In genomic region chr2:128370821-128371220, GRCm38 (mm10) we compare ENCODE assay signal across 21 mouse cellular contexts.
"Had no signal": no experiment of that assay in that cellular context is flagged by ENCODE, and none has a peak within 500 bp of the region (broad histone marks: within the 10 kb centered on the region; RNA-seq: fewer than 3 reads in every experiment).

No protein-coding gene starts in this region.

- ATAC-seq: intestine, embryonic 16.5 days; liver, postnatal 0 days had no signal

- H3K4me3 ChIP-seq: limb, embryonic 12.5 days; limb, embryonic 15.5 days; neural tube, embryonic 12.5 days; neural tube, embryonic 15.5 days had no signal

- H3K9me3 ChIP-seq: limb, embryonic 15.5 days; neural tube, embryonic 12.5 days; neural tube, embryonic 15.5 days had no signal

- DNase-seq: kidney, adult 18-20 months; kidney, adult 9 months; kidney, postnatal 14 days; kidney, postnatal 4 days; left cerebral cortex, postnatal 4 days; liver, postnatal 0 days; midbrain, embryonic 14.5 days; right cerebral cortex, adult 18-20 months; right cerebral cortex, postnatal 14 days; right cerebral cortex, postnatal 4 days; thymus, adult 18-20 months; thymus, postnatal 36 days had no signal

- H3K4me2 ChIP-seq: limb, embryonic 12.5 days; limb, embryonic 15.5 days; liver, embryonic 11.5 days; midbrain, embryonic 11.5 days; neural tube, embryonic 12.5 days; neural tube, embryonic 15.5 days had no signal

- H3K9ac ChIP-seq: limb, embryonic 12.5 days; limb, embryonic 15.5 days; liver, embryonic 14.5 days; liver, postnatal 0 days; neural tube, embryonic 12.5 days; neural tube, embryonic 15.5 days had no signal

- H3K27ac ChIP-seq: limb, embryonic 12.5 days; limb, embryonic 15.5 days; liver, embryonic 14.5 days; neural tube, embryonic 12.5 days; neural tube, embryonic 15.5 days; stomach, postnatal 0 days had no signal

- H3K36me3 ChIP-seq: limb, embryonic 12.5 days; limb, embryonic 15.5 days; neural tube, embryonic 12.5 days; neural tube, embryonic 15.5 days had no signal

- H3K4me1 ChIP-seq: limb, embryonic 12.5 days had no signal

- H3K27me3 ChIP-seq: limb, embryonic 12.5 days; limb, embryonic 15.5 days; neural tube, embryonic 12.5 days; neural tube, embryonic 15.5 days had no signal
